Mouse (Mus musculus) layer of hippocampus, postnatal 25 days (tissue): ENCODE results near the gene 5330417C22Rik. TPM values are rescaled to one million over a fixed set of nuclear protein-coding genes. Genes with fewer than 3 reads are reported as not detected.
A peak's percentile ranks its signal among the peaks of the same experiment; 100 is the strongest.

Source experiments
- DNase-seq, 2 experiments: peaks; one replicate each; pipeline ENCODE4 v3.0.0; 2022; ENCODE audit warnings: mixed read lengths in 2 of 2, low spot score in 1 of 2; ENCODE audit errors: extremely low spot score in 1 of 2
- total RNA-seq, 2 experiments: library from RNA; stranded (reverse); gene quantifications; 2 replicates each; pipeline ENCODE4 v1.2.3; 2021

The 5330417C22Rik gene
- total RNA-seq, 2 experiments from 2014 or later = 24.2 to 27.8 TPM

GRCm38 (mm10) chr3:108474969-108475368 is 61.4 kb downstream of the 5330417C22Rik start:
- DNase-seq = no peak

- no peak for DNase-seq
Observed at GRCm38 (mm10) chr3:108467760-108468159, 68.6 kb downstream of the 5330417C22Rik start.

- DNase-seq = peak; percentile 39 to 76
Observed at GRCm38 (mm10) chr3:108466425-108466824, 69.9 kb downstream of the 5330417C22Rik start.

- DNase-seq = no peak
Observed at GRCm38 (mm10) chr3:108458866-108459265, 77.5 kb downstream of the 5330417C22Rik start.

- DNase-seq = no peak
Observed at GRCm38 (mm10) chr3:108458380-108458779, 78.0 kb downstream of the 5330417C22Rik start.

GRCm38 (mm10) chr3:108454172-108454571 is 82.2 kb downstream of the 5330417C22Rik start:
- no peak for DNase-seq

- no peak for DNase-seq
Observed at GRCm38 (mm10) chr3:108451969-108452368, 84.4 kb downstream of the 5330417C22Rik start.

- no peak for DNase-seq
Observed at GRCm38 (mm10) chr3:108445366-108445705, 91.0 kb downstream of the 5330417C22Rik start.

- peak; percentile 77 to 80 for DNase-seq
Observed at GRCm38 (mm10) chr3:108444698-108445365, 91.5 kb downstream of the 5330417C22Rik start, which contains the start of gene Sars. Gene Sars, minus strand, starts transcription at chr3:108445209.

GRCm38 (mm10) chr3:108444029-108444428 is 92.3 kb downstream of the 5330417C22Rik start:
- no peak for DNase-seq

GRCm38 (mm10) chr3:108436380-108436714 is 100.0 kb downstream of the 5330417C22Rik start:
- DNase-seq = no peak

- DNase-seq = no peak
Observed at GRCm38 (mm10) chr3:108435701-108436379, 100.5 kb downstream of the 5330417C22Rik start.

GRCm38 (mm10) chr3:108433881-108434495 is 102.3 kb downstream of the 5330417C22Rik start:
- no peak for DNase-seq

GRCm38 (mm10) chr3:108433188-108433880 is 103.0 kb downstream of the 5330417C22Rik start:
- no peak for DNase-seq

- DNase-seq = no peak
Observed at GRCm38 (mm10) chr3:108432542-108433187, 103.7 kb downstream of the 5330417C22Rik start.

GRCm38 (mm10) chr3:108425624-108426018 is 110.7 kb downstream of the 5330417C22Rik start:
- DNase-seq = no peak

GRCm38 (mm10) chr3:108424944-108425623 is 111.3 kb downstream of the 5330417C22Rik start:
- DNase-seq = no peak

- no peak for DNase-seq
Observed at GRCm38 (mm10) chr3:108423844-108424801, 112.2 kb downstream of the 5330417C22Rik start.

GRCm38 (mm10) chr3:108423006-108423405 is 113.3 kb downstream of the 5330417C22Rik start:
- DNase-seq = no peak
